Mouse (Mus musculus): ENCODE results near the gene Scrn1.

Gene Scrn1

GRCm38 (mm10) chr6:54472846-54473715, 93.2 kb downstream of the Scrn1 start:
- DNase-seq (ENCODE audit: low spot score) = no peak

- DNase-seq (ENCODE audit: low spot score) = no peak
Observed at GRCm38 (mm10) chr6:54471866-54472265, 94.4 kb downstream of the Scrn1 start.

- DNase-seq (ENCODE audit: low spot score) = no peak
Observed at GRCm38 (mm10) chr6:54467371-54467770, 98.9 kb downstream of the Scrn1 start.

- no peak for DNase-seq (ENCODE audit: low spot score)
Observed at GRCm38 (mm10) chr6:54464926-54465325, 101.4 kb downstream of the Scrn1 start.

GRCm38 (mm10) chr6:54463701-54464458, 102.4 kb downstream of the Scrn1 start:
- DNase-seq (ENCODE audit: low spot score) = no peak

- DNase-seq (ENCODE audit: low spot score) = no peak
Observed at GRCm38 (mm10) chr6:54462766-54463165, 103.5 kb downstream of the Scrn1 start.

GRCm38 (mm10) chr6:54460915-54461671, 105.2 kb downstream of the Scrn1 start:
- DNase-seq (ENCODE audit: low spot score) = no peak

GRCm38 (mm10) chr6:54460172-54460914, 105.9 kb downstream of the Scrn1 start:
- no peak for DNase-seq (ENCODE audit: low spot score)

- DNase-seq (ENCODE audit: low spot score) = no peak
Observed at GRCm38 (mm10) chr6:54459661-54460060, 106.6 kb downstream of the Scrn1 start.
